Mouse (Mus musculus) ES-E14 (cell line): ENCODE results near the gene Gdpd5. TPM values are rescaled to one million over a fixed set of nuclear protein-coding genes. Genes with fewer than 3 reads are reported as not detected.

Experiments
- DNase-seq: peaks from one replicate; pipeline ENCODE4 v3.0.0-alpha.2; 2013; ENCODE audit warnings: low read depth, low spot score
- H3K27ac ChIP-seq: 2 replicates; pipeline ENCODE4 v1.5.1; 2012; ENCODE audit warnings: low read depth, mild to moderate bottlenecking, low read length, moderate library complexity, mixed read lengths; ENCODE audit not compliant: poor library complexity, insufficient read depth, severe bottlenecking
- H3K36me3 ChIP-seq: 2 replicates; pipeline ENCODE4 v1.6.1; 2012; ENCODE audit warnings: mild to moderate bottlenecking, low read length, moderate library complexity, mixed read lengths; ENCODE audit not compliant: control insufficient read depth, poor library complexity, insufficient read depth, severe bottlenecking
- H3K4me1 ChIP-seq, 2 experiments: fragments of 150-350 bp in 1 of 2; sonication (generic) in 1 of 2; 2 replicates each; pipeline ENCODE4 v1.6.1; 2012; ENCODE audit warnings: low read length in 2 of 2, mild to moderate bottlenecking in 1 of 2, mixed read lengths in 1 of 2; ENCODE audit not compliant: control insufficient read depth in 2 of 2, insufficient read depth in 2 of 2, poor library complexity in 1 of 2
- H3K4me3 ChIP-seq, 2 experiments: fragments of 150-350 bp in 1 of 2; sonication (generic) in 1 of 2; 2 replicates each; pipeline ENCODE4 v1.5.1; 2012; ENCODE audit warnings: low read length in 2 of 2, low read depth in 1 of 2, mild to moderate bottlenecking in 1 of 2, mixed read lengths in 1 of 2; ENCODE audit not compliant: insufficient read depth in 1 of 2, poor library complexity in 1 of 2, severe bottlenecking in 1 of 2
- H3K9ac ChIP-seq: 2 replicates; pipeline ENCODE4 v1.6.1; 2012; ENCODE audit warnings: low read depth, mild to moderate bottlenecking, low read length, mixed read lengths; ENCODE audit not compliant: poor library complexity, insufficient read depth, severe bottlenecking
- H3K9me3 ChIP-seq: fragments of 150-350 bp; sonication (generic); 2 replicates; pipeline ENCODE4 v1.6.1; 2012; ENCODE audit warnings: low read depth, mild to moderate bottlenecking, low read length; ENCODE audit not compliant: control insufficient read depth, insufficient read depth
- CHD2 ChIP-seq: IDR thresholded peaks from 2 replicates; pipeline ENCODE4 v1.6.1; 2014; ENCODE audit warnings: mild to moderate bottlenecking, low read depth, low read length, inconsistent platforms
- HCFC1 ChIP-seq: IDR thresholded peaks from 2 replicates; pipeline ENCODE4 v1.6.1; 2012; ENCODE audit warnings: low read length, inconsistent platforms, borderline replicate concordance; ENCODE audit not compliant: insufficient read depth
- MAFK ChIP-seq: IDR thresholded peaks from 2 replicates; pipeline ENCODE4 v1.6.1; 2014; ENCODE audit warnings: mild to moderate bottlenecking, low read depth, low read length, inconsistent platforms; ENCODE audit not compliant: insufficient read depth
- ZC3H11A ChIP-seq: IDR thresholded peaks from 2 replicates; pipeline ENCODE4 v1.6.1; 2012; ENCODE audit warnings: low read depth, mild to moderate bottlenecking, inconsistent platforms, low read length, borderline replicate concordance
- ZNF384 ChIP-seq: IDR thresholded peaks from 2 replicates; pipeline ENCODE4 v1.6.1; 2012; ENCODE audit warnings: low read depth, low read length, inconsistent platforms
- in situ Hi-C, 2 experiments: fragments of 600-800 bp; cut with MboI; formaldehyde crosslinking; loops; one replicate each; pipeline ENCODE4 v1.15.1; 2025; ENCODE audit warnings: low sequenced_read_pairs in 2 of 2, inconsistent platforms in 1 of 2; ENCODE audit not compliant: unreplicated experiment in 2 of 2
- total RNA-seq: library from RNA; depleted of rRNA; stranded (reverse); fragments of 300-350 nt; gene quantifications from 2 replicates; pipeline ENCODE4 v1.2.3, GENCODE M21; 2012

Gene Gdpd5
- total RNA-seq, 1 experiment = 10.2 TPM

DNA sequence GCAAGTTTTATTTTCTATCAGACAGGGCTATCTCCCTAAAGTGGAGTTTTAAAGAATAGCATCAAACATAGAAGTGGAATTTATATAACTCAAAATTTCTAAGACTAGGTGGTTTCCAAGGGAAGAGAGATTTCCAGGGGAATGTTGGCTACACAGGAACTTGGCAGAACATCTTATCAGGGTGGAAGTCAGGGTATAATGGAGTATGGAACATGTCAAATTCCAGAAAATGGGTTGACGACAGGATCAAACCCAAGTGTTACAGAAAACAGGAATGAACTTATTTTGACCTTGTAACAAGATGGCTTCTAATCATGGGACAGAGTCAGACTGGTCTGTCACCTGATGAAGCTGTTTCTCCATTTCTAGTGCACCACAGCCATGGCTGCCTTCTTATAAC is 103.5 kb downstream of the Gdpd5 start:
- peaks cover 0 to 11% of the 10 kb centered on the region in 2 experiments; a peak in 1 of 4 replicates for H3K4me1 ChIP-seq
- H3K36me3 ChIP-seq = peaks cover 34% of the 10 kb centered on the region
- H3K27ac ChIP-seq = no peak overlapping the region
- in situ Hi-C loops = no loop called here
- no peaks in the 10 kb centered on the region for H3K9me3 ChIP-seq
- no peak for TF ChIP-seq MAFK
- TF ChIP-seq ZNF384 = no peak
- no peak for TF ChIP-seq CHD2
- TF ChIP-seq ZC3H11A = no peak
- no peak for TF ChIP-seq HCFC1
- H3K9ac ChIP-seq = no peak overlapping the region
- H3K4me3 ChIP-seq = no peak overlapping the region
- no peak for DNase-seq

DNA sequence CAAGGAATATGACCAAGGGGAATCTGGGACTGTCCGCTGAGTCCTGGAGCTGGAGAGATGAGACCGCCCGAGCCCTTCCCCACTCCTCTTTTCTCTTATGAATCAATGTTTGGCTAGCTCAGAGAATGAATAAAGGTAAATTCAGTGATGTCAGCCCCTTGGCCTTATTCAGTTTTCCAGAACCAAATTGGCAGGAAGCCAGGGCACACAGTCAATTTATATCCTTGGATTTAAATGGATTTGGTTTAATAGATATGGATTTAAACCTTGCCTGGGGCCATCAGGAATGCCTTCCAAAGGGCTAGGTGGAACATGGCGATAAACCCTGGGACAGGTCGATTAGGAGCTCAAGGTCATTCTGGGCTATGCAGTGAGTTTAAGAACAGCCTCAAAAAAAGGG is 108.5 kb downstream of the Gdpd5 start:
- no peaks in the 10 kb centered on the region for H3K36me3 ChIP-seq
- in situ Hi-C loops = no loop called here

DNA sequence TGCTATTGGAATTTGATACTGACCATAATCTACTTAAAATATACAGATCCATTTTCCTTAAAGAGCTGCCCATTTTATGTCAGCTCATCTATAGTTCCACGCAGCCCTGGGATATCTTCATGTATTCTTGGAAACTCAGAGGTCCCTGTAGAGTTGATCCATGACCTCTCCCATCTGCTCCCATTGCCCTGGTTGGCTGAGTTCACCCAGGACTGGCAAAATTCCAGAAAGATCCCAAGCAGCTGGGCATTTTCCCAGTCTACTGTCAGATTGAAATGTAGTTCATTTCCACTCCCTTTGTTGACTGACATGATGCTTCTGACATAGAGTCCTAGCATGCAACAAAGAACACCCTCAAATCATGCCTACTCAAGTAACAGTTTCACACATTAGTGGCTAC is 117.9 kb downstream of the Gdpd5 start:
- Histone ChIP-seq H3K9ac (no peak overlapping the region), H3K9me3 (no peaks in the 10 kb centered on the region), H3K36me3 (no peaks in the 10 kb centered on the region), H3K27ac (no peak overlapping the region), H3K4me3 (no peak overlapping the region), H3K4me1 (0 out of 4 replicates have a peak, but pooled peaks cover 0 to 2% of the 10 kb centered on the region in 2 experiments)
- no peak for DNase-seq
- TF ChIP-seq MAFK = no peak
- no peak for TF ChIP-seq ZC3H11A
- no peak for TF ChIP-seq HCFC1
- TF ChIP-seq CHD2 = no peak
- no peak for TF ChIP-seq ZNF384
- in situ Hi-C loops = loop anchor here in 1 of 2 experiments (5.0 kb wide), 1 partner anchor 93 kb away; no protein-coding TSS in a partner anchor

More for the DNA sequence above, 108.5 kb downstream of the Gdpd5 start:
- no peak overlapping the region for H3K4me3 ChIP-seq
- DNase-seq = no peak
- H3K4me1 ChIP-seq = 0 out of 4 replicates have a peak, but pooled peaks cover 0 to 2% of the 10 kb centered on the region in 2 experiments
- H3K9ac ChIP-seq = no peak overlapping the region
- no peaks in the 10 kb centered on the region for H3K9me3 ChIP-seq
- H3K27ac ChIP-seq = no peak overlapping the region
- TF ChIP-seq ZC3H11A (no peak), CHD2 (no peak), ZNF384 (no peak), HCFC1 (no peak), MAFK (no peak)

DNA sequence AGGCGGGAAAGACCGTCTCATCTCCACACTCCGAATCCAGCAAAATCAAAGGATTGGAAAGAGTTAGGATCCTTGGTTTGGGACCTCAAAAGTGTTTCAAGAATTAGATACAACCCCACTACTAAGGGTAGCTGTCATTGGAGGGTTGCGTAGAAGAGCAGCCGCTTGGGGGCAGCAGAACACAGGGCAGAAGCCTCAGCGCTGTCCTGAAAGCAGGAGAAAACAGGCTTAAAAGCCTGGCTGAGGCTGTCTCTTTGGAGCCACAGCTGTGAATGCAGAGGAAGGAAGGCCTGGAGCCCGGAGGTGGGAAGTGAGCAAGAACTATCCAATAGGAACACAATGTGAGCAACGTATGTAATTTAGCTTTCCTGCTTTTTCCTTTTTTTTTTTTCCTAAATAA is 119.0 kb downstream of the Gdpd5 start:
- Histone ChIP-seq H3K36me3 (no peaks in the 10 kb centered on the region), H3K4me3 (no peak overlapping the region), H3K9ac (no peak overlapping the region), H3K27ac (no peak overlapping the region), H3K4me1 (0 out of 4 replicates have a peak, but pooled peaks cover 0 to 2% of the 10 kb centered on the region in 2 experiments), H3K9me3 (no peaks in the 10 kb centered on the region)
- TF ChIP-seq MAFK = no peak
- no peak for TF ChIP-seq HCFC1
- peak; percentile 74; the same call in 1 of the 2 replicates for TF ChIP-seq ZC3H11A
- TF ChIP-seq CHD2 = no peak
- TF ChIP-seq ZNF384 = 0 out of 2 replicates have a peak, but pooled peaks have one; percentile 55
- peak; percentile 66 for DNase-seq
- in situ Hi-C loops = loop anchor here in 1 of 2 experiments (10.0 kb wide), 1 partner anchor 305 kb away; no protein-coding TSS in a partner anchor

DNA sequence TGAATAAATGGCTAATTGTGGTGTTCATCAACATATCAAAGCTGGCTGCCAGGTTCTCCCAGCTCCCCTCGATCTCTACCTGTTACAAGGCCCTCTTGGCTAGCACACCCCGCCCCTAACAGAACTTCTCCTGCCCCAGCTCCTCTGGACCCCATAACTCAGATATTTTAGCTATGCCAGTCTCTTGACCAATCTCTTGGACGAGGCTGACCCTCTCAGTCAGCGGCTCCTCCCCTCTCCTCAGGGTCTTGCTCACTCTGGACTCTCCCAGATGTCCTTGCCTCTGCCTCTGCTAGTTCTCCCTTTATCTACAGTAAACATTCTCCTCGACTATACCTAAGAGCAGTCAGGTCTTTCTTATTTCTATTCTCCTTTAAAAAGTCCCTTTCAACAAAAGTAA is 119.4 kb downstream of the Gdpd5 start:
- no peak for DNase-seq
- Histone ChIP-seq H3K9ac (no peak overlapping the region), H3K4me3 (no peak overlapping the region), H3K36me3 (no peaks in the 10 kb centered on the region), H3K27ac (no peak overlapping the region), H3K9me3 (no peaks in the 10 kb centered on the region), H3K4me1 (0 out of 4 replicates have a peak, but pooled peaks cover 0 to 2% of the 10 kb centered on the region in 2 experiments)
- in situ Hi-C loops = loop anchor here in 1 of 2 experiments (10.0 kb wide), 1 partner anchor 304 kb away; no protein-coding TSS in a partner anchor
- no peak for TF ChIP-seq CHD2
- no peak for TF ChIP-seq ZNF384
- no peak for TF ChIP-seq ZC3H11A
- TF ChIP-seq MAFK = no peak
- TF ChIP-seq HCFC1 = no peak
